Mouse (Mus musculus) liver, embryonic 14.5 days (tissue): ENCODE data around the gene Dmac2.

Experiments used
- CTCF ChIP-seq: IDR thresholded peaks from 2 replicates; pipeline ENCODE4 v1.5.1; 2016; ENCODE audit warnings: antibody characterized with exemption, low read depth, control low read depth
- EP300 ChIP-seq: IDR thresholded peaks from 2 replicates; pipeline ENCODE4 v1.6.1; 2016; ENCODE audit warnings: antibody characterized with exemption, low read depth

GRCm38 (mm10) chr7:25579441-25579840, 39.8 kb upstream of the Dmac2 start:
- TF ChIP-seq CTCF (no peak), EP300 (no peak)
